Mouse (Mus musculus) C2C12 (cell line): ENCODE results near the gene Tmed1. TPM values are rescaled to one million over a fixed set of nuclear protein-coding genes. Genes with fewer than 3 reads are reported as not detected.
"Not testable (repeated sequence)": the region's sequence is repeated elsewhere in the genome, so short reads cannot be mapped to it uniquely, and the experiment has no call there.

Source experiments
- H3K27me3 ChIP-seq: one replicate; pipeline ENCODE4 v1.6.1; 2011; ENCODE audit not compliant: control insufficient read depth, insufficient read depth, insufficient read length
- H3K36me3 ChIP-seq: one replicate; pipeline ENCODE4 v1.6.1; 2011; ENCODE audit not compliant: control insufficient read depth, insufficient read depth
- H3K4me3 ChIP-seq: one replicate; pipeline ENCODE4 v1.5.1; 2011; ENCODE audit warnings: mild to moderate bottlenecking, control low read depth; ENCODE audit not compliant: poor library complexity, insufficient read depth, severe bottlenecking
- H3K79me2 ChIP-seq: one replicate; pipeline ENCODE4 v1.6.1; 2011; ENCODE audit not compliant: control insufficient read depth, insufficient read depth
- H3K79me3 ChIP-seq: one replicate; pipeline ENCODE4 v1.6.1; 2011; ENCODE audit warnings: low read depth, control low read depth
- H3ac ChIP-seq: one replicate; pipeline ENCODE3; 2011; ENCODE audit warnings: low read depth; ENCODE audit not compliant: control insufficient read depth, insufficient read length
- CEBPB ChIP-seq: IDR thresholded peaks from one replicate; pipeline ENCODE4 v1.6.1; 2011; ENCODE audit warnings: low read depth, mild to moderate bottlenecking, control low read depth, moderate library complexity
- CTCF ChIP-seq: IDR thresholded peaks from one replicate; pipeline ENCODE4 v1.5.1; 2011; ENCODE audit not compliant: control insufficient read depth, insufficient read depth, insufficient read length
- FOSL1 ChIP-seq: IDR thresholded peaks from one replicate; pipeline ENCODE4 v1.8.0; 2011; ENCODE audit warnings: mild to moderate bottlenecking, low read length; ENCODE audit not compliant: poor library complexity, insufficient read depth, severe bottlenecking
- MAX ChIP-seq: IDR thresholded peaks from one replicate; pipeline ENCODE4 v1.6.1; 2011; ENCODE audit warnings: mild to moderate bottlenecking, control low read depth
- MYOD1 ChIP-seq: IDR thresholded peaks from one replicate; pipeline ENCODE4 v1.6.1; 2011; ENCODE audit warnings: low read depth; ENCODE audit not compliant: control insufficient read depth, insufficient read length
- MYOG ChIP-seq: IDR thresholded peaks from one replicate; pipeline ENCODE4 v1.6.1; 2011; ENCODE audit not compliant: control insufficient read depth, insufficient read length; ENCODE audit errors: extremely low read depth
- USF1 ChIP-seq: IDR thresholded peaks from one replicate; pipeline ENCODE4 v1.6.1; 2011; ENCODE audit warnings: low read depth, mild to moderate bottlenecking, control low read depth, moderate library complexity
- polyA plus RNA-seq: library from polyadenylated mRNA; unstranded; fragments of >200 nt; fragmentation: generic; extraction: Trizol; gene quantifications from one replicate; pipeline ENCODE4 v1.2.1, GENCODE M21; 2012; ENCODE audit warnings: missing spikeins

Gene Tmed1
- polyA plus RNA-seq, 1 experiment = 100 TPM

GRCm38 (mm10) chr9:21496308-21497049, 13.6 kb downstream of the Tmed1 start:
- Histone ChIP-seq H3K4me3 (peak overlapping the region; percentile 23), H3K27me3 (no peaks in the 10 kb centered on the region), H3K36me3 (peaks cover 13% of the 10 kb centered on the region), H3K79me3 (no peaks in the 10 kb centered on the region), H3K79me2 (peaks cover 23% of the 10 kb centered on the region), H3ac (peak overlapping the region; percentile 13)
- TF ChIP-seq USF1 (peak; percentile 60), MAX (peak; percentile 32), CEBPB (no peak)

- Histone ChIP-seq H3K79me3 (no peaks in the 10 kb centered on the region), H3K36me3 (peaks cover 19% of the 10 kb centered on the region), H3K27me3 (no peaks in the 10 kb centered on the region), H3K79me2 (peaks cover 23% of the 10 kb centered on the region), H3ac (peak overlapping the region; percentile 16), H3K4me3 (no peak overlapping the region)
- TF ChIP-seq MYOD1 (no peak), MAX (peak; percentile 64)
Observed at GRCm38 (mm10) chr9:21494726-21495125, 15.3 kb downstream of the Tmed1 start.

- H3K79me2 ChIP-seq = peaks cover 23% of the 10 kb centered on the region
- no peaks in the 10 kb centered on the region for H3K79me3 ChIP-seq
- H3ac ChIP-seq = no peak overlapping the region
- H3K4me3 ChIP-seq = no peak overlapping the region
- H3K36me3 ChIP-seq = peaks cover 19% of the 10 kb centered on the region
- no peak for TF ChIP-seq CTCF
- TF ChIP-seq MYOD1 = peak; percentile 8
- H3K27me3 ChIP-seq = no peaks in the 10 kb centered on the region
Observed at GRCm38 (mm10) chr9:21493907-21494306, 16.1 kb downstream of the Tmed1 start.

GRCm38 (mm10) chr9:21490696-21491095, 19.4 kb downstream of the Tmed1 start:
- H3K36me3 ChIP-seq = peaks cover 26% of the 10 kb centered on the region
- no peaks in the 10 kb centered on the region for H3K79me3 ChIP-seq
- TF ChIP-seq CEBPB (no peak), USF1 (no peak), MYOD1 (no peak), FOSL1 (no peak)

GRCm38 (mm10) chr9:21488246-21488645, 21.8 kb downstream of the Tmed1 start:
- H3K79me2 ChIP-seq, H3K27me3 ChIP-seq, H3K79me3 ChIP-seq, H3ac ChIP-seq, H3K4me3 ChIP-seq: not testable (repeated sequence)
- H3K36me3 ChIP-seq = peaks cover 48% of the 10 kb centered on the region

More at GRCm38 (mm10) chr9:21490696-21491095, 19.4 kb downstream of the Tmed1 start:
- H3K4me3 ChIP-seq = no peak overlapping the region
- no peaks in the 10 kb centered on the region for H3K27me3 ChIP-seq
- H3K79me2 ChIP-seq = peaks cover 19% of the 10 kb centered on the region
- no peak overlapping the region for H3ac ChIP-seq

GRCm38 (mm10) chr9:21484065-21484464, 26.0 kb downstream of the Tmed1 start:
- Histone ChIP-seq H3ac (no peak overlapping the region), H3K4me3 (no peak overlapping the region), H3K79me3 (no peaks in the 10 kb centered on the region), H3K27me3 (no peaks in the 10 kb centered on the region), H3K36me3 (peaks cover 48% of the 10 kb centered on the region), H3K79me2 (no peaks in the 10 kb centered on the region)
- TF ChIP-seq MYOG = no peak
- no peak for TF ChIP-seq MAX
- TF ChIP-seq USF1 = no peak
- TF ChIP-seq FOSL1 = no peak
- TF ChIP-seq MYOD1 = no peak
- no peak for TF ChIP-seq CEBPB
- TF ChIP-seq CTCF = no peak

- Histone ChIP-seq H3K4me3 (no peak overlapping the region), H3K27me3 (no peaks in the 10 kb centered on the region), H3K79me2 (no peaks in the 10 kb centered on the region), H3K36me3 (peaks cover 62% of the 10 kb centered on the region), H3ac (no peak overlapping the region), H3K79me3 (no peaks in the 10 kb centered on the region)
- no peak for TF ChIP-seq MYOD1
- no peak for TF ChIP-seq USF1
- no peak for TF ChIP-seq CTCF
- no peak for TF ChIP-seq FOSL1
Observed at GRCm38 (mm10) chr9:21477707-21478106, 32.3 kb downstream of the Tmed1 start.
